Mouse (Mus musculus) hindbrain, embryonic 11.5 days (tissue): ENCODE data around the gene Bbip1. TPM values are rescaled to one million over a fixed set of nuclear protein-coding genes. Genes with fewer than 3 reads are reported as not detected.

Experiments used
- ATAC-seq: fragments of 200-750 bp; cut with Nextera tagmentation; 2 replicates; pipeline ENCODE4 v1.8.0; 2017; ENCODE audit warnings: mild to moderate bottlenecking, moderate TSS enrichment, moderate library complexity; ENCODE audit not compliant: low FRiP score
- DNase-seq: peaks from one replicate; pipeline ENCODE4 v3.0.0-alpha.2; 2015; ENCODE audit warnings: low spot score
- H3K27ac ChIP-seq: fragments of 300-500 bp; sonication (generic); 2 replicates; pipeline ENCODE4 v1.5.1; 2014; ENCODE audit warnings: mild to moderate bottlenecking, low read depth, low read length
- H3K27me3 ChIP-seq: fragments of 300-500 bp; sonication (generic); 2 replicates; pipeline ENCODE4 v1.6.1; 2014; ENCODE audit warnings: mild to moderate bottlenecking, low read length, moderate library complexity, mixed read lengths; ENCODE audit not compliant: control insufficient read depth, insufficient read depth
- H3K36me3 ChIP-seq: fragments of 300-500 bp; sonication (generic); 2 replicates; pipeline ENCODE4 v1.6.1; 2014; ENCODE audit warnings: mild to moderate bottlenecking, low read length, moderate library complexity, mixed read lengths; ENCODE audit not compliant: control insufficient read depth, insufficient read depth
- H3K4me1 ChIP-seq: fragments of 300-500 bp; sonication (generic); replicated peaks from 2 replicates; pipeline ENCODE4 v1.6.1; 2014; ENCODE audit warnings: low read length, mixed read lengths; ENCODE audit not compliant: control insufficient read depth, insufficient read depth
- H3K4me2 ChIP-seq: fragments of 300-500 bp; sonication (generic); replicated peaks from 2 replicates; pipeline ENCODE4 v1.6.1; 2014; ENCODE audit warnings: mild to moderate bottlenecking, low read depth, low read length
- H3K4me3 ChIP-seq: fragments of 300-500 bp; sonication (generic); 2 replicates; pipeline ENCODE4 v1.5.1; 2014; ENCODE audit warnings: low read depth, low read length
- H3K9ac ChIP-seq: fragments of 300-500 bp; sonication (generic); 2 replicates; pipeline ENCODE4 v1.6.1; 2014; ENCODE audit warnings: low read depth, low read length
- H3K9me3 ChIP-seq: fragments of 300-500 bp; sonication (generic); 2 replicates; pipeline ENCODE4 v1.6.1; 2016; ENCODE audit warnings: low read length; ENCODE audit not compliant: control insufficient read depth
- WGBS: fragments of 180-500 bp; shearing (Covaris S2); extraction: QIAGEN DNeasy Blood & Tissue Kit; methylation state at CpG from one replicate; pipeline ENCODE4 v1.1.7; 2014; 5-methylcytosine and 5-hydroxymethylcytosine counted together
- polyA plus RNA-seq: library from polyadenylated mRNA; unstranded; fragments of >200 nt; fragmentation: Nextera tagmentation; extraction: Ambion mirVana; gene quantifications from 2 replicates; pipeline ENCODE4 v1.2.1, GENCODE M21; 2014

The Bbip1 gene
- polyA plus RNA-seq, 1 experiment from 2014 or later: 142 TPM

DNA sequence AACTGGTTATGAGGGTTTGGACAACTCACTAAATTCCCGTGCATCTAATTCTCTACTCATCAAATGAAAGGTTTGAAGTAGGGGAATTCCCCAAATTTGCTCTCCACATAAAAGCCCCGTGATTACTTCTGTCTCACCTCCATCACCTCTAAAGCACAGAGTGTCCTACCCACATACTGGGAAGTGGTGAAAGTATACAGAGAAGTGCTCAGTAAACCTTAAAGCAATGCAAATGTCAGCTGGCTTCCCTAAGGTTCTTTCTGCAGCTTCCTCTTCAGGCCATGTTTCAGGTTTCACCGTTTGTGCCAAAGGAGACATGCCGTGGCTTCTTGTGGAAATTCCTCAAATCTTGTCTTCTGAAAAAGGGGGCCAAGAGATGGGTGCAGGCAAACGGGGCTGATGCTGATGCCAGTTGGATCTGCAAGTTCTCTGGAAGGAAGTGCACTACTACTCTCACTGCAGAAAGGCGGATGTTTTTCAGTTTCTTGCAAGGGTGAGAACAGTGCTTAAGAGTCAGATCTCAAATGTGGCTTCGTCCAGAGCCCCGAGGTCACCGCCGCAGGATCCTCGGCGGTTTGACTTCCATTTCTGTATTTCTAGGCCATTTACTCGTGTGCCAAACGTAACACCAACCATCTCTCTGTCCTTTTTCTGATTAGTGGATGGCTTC is 44.4 kb downstream of the Bbip1 start:
- ATAC-seq (no peak), DNase-seq (no peak)
- no peak overlapping the region for H3K9ac ChIP-seq
- H3K9me3 ChIP-seq: no peaks in the 10 kb centered on the region
- no peak overlapping the region for H3K4me2 ChIP-seq
- no peaks in the 10 kb centered on the region for H3K27me3 ChIP-seq
- no peak overlapping the region for H3K27ac ChIP-seq
- 87% methylated on average over 14 of the region's 14 CpGs for WGBS
- no peak overlapping the region for H3K4me3 ChIP-seq
- H3K36me3 ChIP-seq: no peaks in the 10 kb centered on the region
- no peaks in the 10 kb centered on the region for H3K4me1 ChIP-seq

DNA sequence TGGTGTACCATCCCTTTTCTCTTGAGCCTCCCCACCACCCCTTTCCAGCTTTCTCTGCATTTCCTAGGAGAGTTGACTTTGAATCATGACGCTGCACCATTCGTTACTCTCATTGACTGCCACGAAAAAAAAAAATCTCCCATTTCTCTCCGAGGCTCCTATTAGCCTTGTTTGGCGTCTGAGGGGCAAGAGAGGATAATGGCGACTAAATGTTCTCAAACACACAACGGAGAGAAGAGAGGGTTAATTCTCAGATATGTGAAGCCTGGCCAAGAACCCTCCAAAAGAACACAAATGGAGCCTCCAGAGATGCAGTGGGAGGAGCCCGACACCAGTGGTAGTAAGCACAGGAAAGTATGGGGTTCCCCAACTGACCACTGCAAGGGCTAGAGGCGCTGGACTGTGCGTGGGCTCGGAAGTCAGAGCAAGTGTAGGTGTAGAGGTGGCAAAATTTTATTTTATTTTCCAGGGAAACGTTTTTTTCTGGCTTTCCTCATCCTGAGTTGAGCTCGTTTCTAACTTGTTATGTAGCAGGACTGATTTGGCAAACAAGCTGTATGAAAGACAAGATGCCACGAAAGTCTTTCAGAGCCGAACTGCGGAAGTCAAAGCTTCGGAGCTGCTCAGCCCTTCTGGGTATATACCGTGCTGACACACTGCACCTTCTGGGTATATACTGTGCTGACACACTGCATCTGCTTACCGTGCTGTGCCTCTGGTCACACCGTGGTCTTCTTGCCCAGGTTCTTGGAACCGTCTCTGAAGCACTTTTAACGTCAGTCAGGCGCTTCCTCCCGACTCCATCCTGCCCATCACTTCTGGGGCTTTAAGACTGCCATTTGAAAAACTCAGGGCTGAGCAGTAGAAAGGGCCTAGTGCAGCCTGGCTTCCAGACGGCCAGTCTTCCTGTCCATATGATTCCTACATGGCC is 45.2 kb downstream of the Bbip1 start:
- WGBS: 87% methylated on average over 25 of the region's 25 CpGs
- no peak overlapping the region for H3K27ac ChIP-seq
- H3K4me1 ChIP-seq: no peaks in the 10 kb centered on the region
- H3K9ac ChIP-seq: no peak overlapping the region
- H3K36me3 ChIP-seq: no peaks in the 10 kb centered on the region
- no peaks in the 10 kb centered on the region for H3K27me3 ChIP-seq
- H3K9me3 ChIP-seq: no peaks in the 10 kb centered on the region
- H3K4me3 ChIP-seq: no peak overlapping the region
- no peak overlapping the region for H3K4me2 ChIP-seq
- ATAC-seq: no peak
- no peak for DNase-seq

DNA sequence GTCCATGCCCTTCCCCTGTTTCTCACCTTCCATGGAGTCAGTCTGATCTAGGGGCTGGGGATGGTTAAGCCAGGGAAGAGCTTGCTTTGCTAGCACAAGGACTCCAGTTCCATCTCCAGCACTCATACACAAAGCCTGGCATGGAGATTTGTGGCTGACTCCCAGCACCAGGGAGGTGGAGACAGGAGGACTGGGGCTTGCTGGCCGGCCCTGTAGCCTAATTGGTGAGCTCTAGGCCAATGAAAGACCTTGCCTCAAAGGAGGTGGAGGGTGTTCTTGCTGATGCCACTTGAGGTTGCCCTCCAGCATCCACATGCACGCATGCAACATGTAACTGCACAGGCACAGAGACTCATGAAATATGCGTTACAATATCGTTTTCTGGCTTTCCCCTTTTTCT is 45.9 kb downstream of the Bbip1 start:
- WGBS: 81% methylated on average over 4 of the region's 4 CpGs
- Histone ChIP-seq H3K27me3 (no peaks in the 10 kb centered on the region), H3K4me3 (no peak overlapping the region), H3K4me1 (no peaks in the 10 kb centered on the region), H3K36me3 (no peaks in the 10 kb centered on the region), H3K4me2 (no peak overlapping the region), H3K9me3 (no peaks in the 10 kb centered on the region), H3K9ac (no peak overlapping the region), H3K27ac (no peak overlapping the region)
- ATAC-seq: no peak
- DNase-seq: no peak

DNA sequence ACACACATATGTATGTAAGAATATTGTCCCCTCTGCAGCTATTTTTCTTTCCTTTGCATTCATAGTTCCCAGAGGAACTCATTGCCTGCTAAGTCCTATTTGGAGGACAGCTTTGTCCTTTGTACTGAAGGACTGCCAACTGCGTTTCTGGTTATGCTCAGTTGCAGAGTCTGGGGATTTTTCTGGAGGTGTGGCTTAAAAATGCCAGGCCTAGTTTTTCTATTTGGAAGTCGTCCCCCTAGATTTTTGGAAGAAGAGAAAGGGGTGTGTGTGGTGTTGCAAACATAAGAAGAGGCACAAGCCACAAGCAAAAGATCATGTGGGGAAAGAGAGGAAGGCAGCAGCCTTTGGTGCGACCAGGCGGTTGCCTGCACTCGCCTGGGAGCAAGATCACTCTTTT is 46.4 kb downstream of the Bbip1 start:
- WGBS: 84% methylated on average over 5 of the region's 5 CpGs
- Histone ChIP-seq H3K4me1 (no peaks in the 10 kb centered on the region), H3K36me3 (no peaks in the 10 kb centered on the region), H3K27ac (no peak overlapping the region), H3K4me3 (no peak overlapping the region), H3K9ac (no peak overlapping the region), H3K4me2 (no peak overlapping the region), H3K9me3 (no peaks in the 10 kb centered on the region), H3K27me3 (no peaks in the 10 kb centered on the region)
- no peak for DNase-seq
- no peak for ATAC-seq

DNA sequence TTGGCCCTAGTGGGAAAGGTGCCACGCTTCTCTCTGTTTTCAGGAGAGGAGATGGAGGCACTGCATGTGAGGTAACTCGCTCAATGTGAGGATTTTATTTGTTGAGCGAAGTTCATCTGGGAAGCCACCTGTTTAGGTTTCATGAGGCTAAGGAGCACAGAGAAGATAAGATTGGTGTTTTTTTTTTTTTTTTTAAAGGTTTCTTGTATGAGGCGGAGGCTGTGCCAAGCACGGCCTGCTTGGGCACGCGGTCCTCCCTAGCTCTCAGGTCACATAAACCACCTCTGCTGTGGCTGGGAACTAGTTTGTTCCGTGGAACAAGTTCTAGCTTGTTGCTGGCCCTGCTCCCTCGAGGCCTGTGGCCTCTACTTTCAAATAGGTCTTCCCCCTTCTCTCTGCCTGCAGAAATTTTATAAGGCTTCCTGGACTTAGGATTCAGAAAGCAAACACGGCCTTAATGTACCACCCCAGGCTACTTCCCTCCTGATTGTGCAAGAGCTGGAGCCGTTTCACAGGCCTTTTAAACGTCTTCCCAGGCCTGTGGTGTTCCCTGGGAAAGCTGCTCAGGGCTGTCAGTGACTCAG is 49.8 kb downstream of the Bbip1 start:
- no peaks in the 10 kb centered on the region for H3K9me3 ChIP-seq
- no peak overlapping the region for H3K9ac ChIP-seq
- no peaks in the 10 kb centered on the region for H3K27me3 ChIP-seq
- no peak for DNase-seq
- H3K36me3 ChIP-seq: no peaks in the 10 kb centered on the region
- no peak overlapping the region for H3K4me3 ChIP-seq
- H3K4me2 ChIP-seq: no peak overlapping the region
- WGBS: 79% methylated on average over 12 of the region's 12 CpGs
- H3K27ac ChIP-seq: no peak overlapping the region
- ATAC-seq: no peak
- H3K4me1 ChIP-seq: no peaks in the 10 kb centered on the region

DNA sequence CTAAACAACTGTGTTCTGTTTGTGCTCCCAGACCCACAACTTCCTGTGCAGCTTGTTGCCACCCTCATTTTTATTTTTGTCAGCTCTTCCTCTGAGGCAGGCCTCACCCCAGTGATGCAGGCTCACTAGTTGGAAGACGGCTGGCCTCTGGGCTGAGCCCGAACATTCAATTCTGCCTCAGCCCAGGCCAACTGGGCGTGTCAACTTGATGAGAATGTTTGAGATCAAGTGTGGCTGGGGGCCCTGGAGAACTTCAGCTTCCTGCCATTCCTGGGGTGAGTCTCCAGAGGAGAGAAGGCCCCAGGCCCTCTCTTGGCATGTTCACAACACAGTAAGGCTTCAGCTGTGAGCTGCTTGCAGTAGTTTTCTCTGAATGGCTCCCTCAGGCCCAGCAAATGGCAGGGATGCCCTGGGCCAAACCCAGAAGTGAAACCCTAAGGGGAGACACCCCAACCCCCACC is 50.7 kb downstream of the Bbip1 start:
- H3K4me1 ChIP-seq: no peaks in the 10 kb centered on the region
- WGBS: 75% methylated on average over 3 of the region's 3 CpGs
- H3K9ac ChIP-seq: no peak overlapping the region
- no peak for DNase-seq
- no peak overlapping the region for H3K4me2 ChIP-seq
- H3K9me3 ChIP-seq: no peaks in the 10 kb centered on the region
- no peak for ATAC-seq
- H3K27ac ChIP-seq: no peak overlapping the region
- H3K27me3 ChIP-seq: no peaks in the 10 kb centered on the region
- no peak overlapping the region for H3K4me3 ChIP-seq
- H3K36me3 ChIP-seq: no peaks in the 10 kb centered on the region

DNA sequence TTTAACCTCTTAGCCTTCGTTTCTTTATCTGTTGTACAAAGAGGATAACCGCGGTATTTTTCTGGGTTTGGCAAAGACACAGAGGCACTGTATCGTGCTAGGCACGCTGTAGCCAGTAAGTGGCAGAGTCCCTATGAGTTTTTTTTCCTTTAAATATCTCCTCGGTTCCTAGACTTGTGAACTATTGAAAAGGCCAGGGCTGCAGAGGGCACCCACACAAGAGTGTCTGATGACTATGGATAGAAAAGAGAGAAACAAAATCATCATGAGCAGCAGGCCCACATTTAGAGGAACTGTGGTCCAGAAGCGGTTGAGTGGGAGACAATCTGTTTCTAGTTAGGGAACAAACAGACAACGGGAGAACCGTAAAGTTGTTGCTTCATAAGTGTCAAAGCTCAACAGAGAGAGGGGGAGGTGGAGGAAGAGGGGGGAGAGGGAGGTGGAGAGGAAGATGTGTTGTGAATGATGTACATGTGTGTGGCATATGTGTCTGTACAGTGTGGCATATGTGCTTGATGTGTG is 51.5 kb downstream of the Bbip1 start:
- H3K4me1 ChIP-seq: no peaks in the 10 kb centered on the region
- DNase-seq (no peak), ATAC-seq (no peak)
- no peaks in the 10 kb centered on the region for H3K27me3 ChIP-seq
- no peak overlapping the region for H3K9ac ChIP-seq
- H3K9me3 ChIP-seq: no peaks in the 10 kb centered on the region
- H3K27ac ChIP-seq: no peak overlapping the region
- no peak overlapping the region for H3K4me2 ChIP-seq
- H3K4me3 ChIP-seq: no peak overlapping the region
- 79% methylated on average over 9 of the region's 9 CpGs for WGBS
- H3K36me3 ChIP-seq: no peaks in the 10 kb centered on the region

DNA sequence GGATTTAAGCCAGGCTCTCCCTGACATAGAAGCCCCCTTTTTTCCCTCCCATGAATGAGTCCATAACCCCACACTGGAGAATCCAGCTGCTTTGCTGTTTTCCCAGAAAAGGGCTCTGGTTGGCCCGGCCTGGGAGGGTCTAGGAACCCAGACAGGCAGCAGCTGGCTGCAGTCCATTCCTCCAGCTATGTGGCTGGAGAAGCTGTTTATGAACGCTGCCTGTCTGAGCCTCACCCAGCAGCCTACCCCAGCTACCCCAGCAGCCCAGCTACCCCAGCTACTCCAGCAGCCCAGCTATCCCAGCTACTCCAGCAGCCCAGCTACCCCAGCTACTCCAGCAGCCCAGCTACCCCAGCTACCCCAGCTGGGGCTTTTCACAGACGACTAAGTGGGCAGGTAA is 52.4 kb downstream of the Bbip1 start, which contains the start of gene Pdcd4:
Gene Pdcd4, plus strand, starts transcription at position 171 of the 400 bp plus-strand sequence.
- H3K27ac ChIP-seq: no peak within 1 kb of the TSS
- no peak within 1 kb of the TSS for H3K4me2 ChIP-seq
- H3K36me3 ChIP-seq: no peaks in the 10 kb centered on the region
- 69% methylated on average over 3 of the region's 3 CpGs for WGBS
- H3K27me3 ChIP-seq: no peaks in the 10 kb centered on the region
- DNase-seq (no peak), ATAC-seq (no peak)
- H3K9me3 ChIP-seq: no peaks in the 10 kb centered on the region
- no peak within 1 kb of the TSS for H3K4me3 ChIP-seq
- H3K4me1 ChIP-seq: no peaks in the 10 kb centered on the region
- H3K9ac ChIP-seq: no peak within 1 kb of the TSS
